In the genomic region with DNA sequence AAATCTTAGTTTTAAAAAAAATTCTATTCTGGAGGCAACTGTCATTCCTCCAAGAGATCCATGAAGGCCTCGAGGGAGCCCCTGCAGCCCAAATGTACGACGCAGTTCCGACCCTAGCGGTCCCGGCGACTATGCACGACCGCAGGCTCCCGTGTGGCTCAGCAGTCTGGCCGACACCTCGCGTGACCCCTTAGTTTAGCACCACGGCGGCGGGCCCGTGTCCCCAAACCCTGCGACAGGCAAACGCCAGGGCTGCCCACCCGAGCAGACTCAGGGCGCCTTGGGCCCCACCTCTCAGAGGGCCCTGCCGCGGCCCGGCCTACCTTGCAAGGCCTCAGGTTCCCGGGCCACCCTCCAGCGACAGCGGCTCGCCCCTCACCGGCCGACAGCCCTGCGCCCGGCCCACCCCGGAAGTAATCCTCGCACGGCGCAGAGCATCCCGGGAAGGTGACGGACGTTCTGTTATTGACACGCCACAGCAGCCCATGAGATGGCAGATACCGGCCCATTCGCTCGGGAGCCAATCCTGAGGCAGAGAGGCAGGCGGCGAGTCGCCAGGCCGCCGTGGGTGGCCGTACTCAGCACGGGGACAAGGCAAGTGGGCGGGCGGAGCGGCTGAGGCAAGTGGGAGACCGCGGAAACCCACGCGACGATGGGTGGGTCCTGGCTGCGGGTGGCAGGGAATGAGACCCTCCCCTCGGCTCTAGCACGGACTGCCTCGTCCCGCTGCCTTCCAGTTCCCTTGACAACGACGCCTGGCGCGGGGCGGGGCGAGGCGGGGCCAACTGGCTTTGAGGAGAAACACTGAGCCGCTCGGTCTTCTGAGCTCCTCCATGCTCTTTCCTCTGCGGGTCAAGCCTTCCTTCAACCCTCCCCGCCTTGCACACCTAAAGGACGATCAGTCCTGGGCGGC, we compare ENCODE assay signal across 8 mouse cellular contexts. TPM values are rescaled to one million over a fixed set of nuclear protein-coding genes. Genes with fewer than 3 reads are reported as not detected.
A peak's percentile ranks its signal among the peaks of the same experiment; 100 is the strongest.
DNase-seq lines count a peak whose midpoint lies in the region; ATAC-seq lines count a peak whose summit lies in the region.

Gene Anks3, minus strand, starts transcription at position 409 of the 913 bp plus-strand sequence.

- peaks cover 19% of the 10 kb centered on the region for H3K4me1 ChIP-seq in hindbrain, embryonic 16.5 days (ENCODE audit: control insufficient read depth, insufficient read depth, low read depth, low read length)

- peak within 1 kb of the TSS; percentile 87 for H3K9ac ChIP-seq in hindbrain, embryonic 16.5 days (ENCODE audit: low read depth, low read length)

- H3K4me3 ChIP-seq in hindbrain, embryonic 16.5 days (ENCODE audit: low read length): peak within 1 kb of the TSS; percentile 88
- H3K4me3 ChIP-seq in macrophage (ENCODE audit: inconsistent target): peak within 1 kb of the TSS; percentile 65

- H3K79me2 ChIP-seq in macrophage (ENCODE audit: inconsistent target): peaks cover 45% of the 10 kb centered on the region

- under 1% methylated on average over 65 of the region's 76 CpGs for WGBS in hindbrain, embryonic 16.5 days
- WGBS in macrophage (ENCODE audit: missing documents): 1% methylated on average over 69 of the region's 76 CpGs

- DNase-seq in T-cell, adult 2 months (ENCODE audit: low spot score): peak; percentile 92
- peak; percentile 98 to 99 for DNase-seq in cerebellum, postnatal 36 days
- peak; percentile 97 for DNase-seq in gastrocnemius, adult 18-20 months (ENCODE audit: low spot score)
- peak; percentile 98 to 100 for DNase-seq in left cerebral cortex, adult 18-20 months (ENCODE audit: low spot score in 2 of 2)
- peak; percentile 100 for DNase-seq in right cerebral cortex, adult 18-20 months
- DNase-seq in urinary bladder, postnatal 10 days (ENCODE audit: low spot score): peak; percentile 83

- H3K9me3 ChIP-seq in hindbrain, embryonic 16.5 days (ENCODE audit: control insufficient read depth, low read length): no peaks in the 10 kb centered on the region

- H3K4me2 ChIP-seq in hindbrain, embryonic 16.5 days (ENCODE audit: low read length): peak within 1 kb of the TSS; percentile 81

- H3K27ac ChIP-seq in hindbrain, embryonic 16.5 days (ENCODE audit: low read depth, low read length): peak within 1 kb of the TSS; percentile 83
- H3K27ac ChIP-seq in macrophage: peak within 1 kb of the TSS; percentile 51

- H3K36me3 ChIP-seq in hindbrain, embryonic 16.5 days (ENCODE audit: control insufficient read depth, insufficient read depth, low read length): no peaks in the 10 kb centered on the region
- no peaks in the 10 kb centered on the region for H3K36me3 ChIP-seq in macrophage (ENCODE audit: inconsistent target)

- no peaks in the 10 kb centered on the region for H3K27me3 ChIP-seq in hindbrain, embryonic 16.5 days (replicated peaks; ENCODE audit: control insufficient read depth, insufficient read depth, low read length)

- ATAC-seq in hindbrain, embryonic 16.5 days: peak; percentile 99

RNA-seq across cellular contexts. Expression of gene Anks3, which starts in this region (rescaled TPM):
- 10 to 100 TPM in 1 of 2 experiments, 1 to 10 TPM in 1; 9.2 to 10.7 TPM for total RNA-seq in gastrocnemius, adult 18-20 months (2021)
- 68.6 and 71.5 TPM in 2 replicates for polyA plus RNA-seq in hindbrain, embryonic 16.5 days (2015; fragmentation: Nextera tagmentation; extraction: Ambion mirVana)
- total RNA-seq in left cerebral cortex, adult 18-20 months (2021): 10 to 100 TPM; 57.7 to 64.0 TPM
- total RNA-seq in macrophage (2018; cell fraction: chromatin; rRNA removed): 100 to 1,000 TPM in 21 of 26 experiments, 10 to 100 TPM in 5; 82.2 to 241 (median 140) TPM
- 10 to 100 TPM in 11 of 26 experiments, 1 to 10 TPM in 15; 2.8 to 17.9 (median 9.8) TPM for total RNA-seq in macrophage (2018; cell fraction: cytosol; rRNA removed)
- 100 to 1,000 TPM in 5 of 26 experiments, 10 to 100 TPM in 21; 35.6 to 129 (median 71.5) TPM for total RNA-seq in macrophage (2018; cell fraction: nucleus; rRNA removed)
- 9.0 to 21.1 TPM (median 12.1 TPM) in 3 replicates for polyA plus RNA-seq in macrophage (2018)

Comparison
In these comparisons a context has a peak if more than half of its experiments do, and no peak if none do; other contexts are left out.
1. Peak in every context shown above with its lines: DNase-seq, ATAC-seq, H3K4me3 ChIP-seq and H3K27ac ChIP-seq.
2. RNA of gene Anks3 (total RNA-seq): 57.7 to 64.0 TPM in left cerebral cortex, adult 18-20 months; 9.2 to 10.7 TPM in gastrocnemius, adult 18-20 months; every median in the first group is over 4 times any median in the second.